Mouse (Mus musculus) intestine, postnatal 0 days (tissue): Measurements from ENCODE around the gene Mrgprx1. TPM values are rescaled to one million over a fixed set of nuclear protein-coding genes. Genes with fewer than 3 reads are reported as not detected.

ENCODE experiments used
- ATAC-seq: fragments of 200-750 bp; cut with Nextera tagmentation; 2 replicates; pipeline ENCODE4 v1.8.0; 2017; ENCODE audit warnings: mild to moderate bottlenecking, moderate TSS enrichment, moderate library complexity
- H3K27ac ChIP-seq: fragments of 300-500 bp; sonication (generic); 2 replicates; pipeline ENCODE4 v1.5.1; 2014; ENCODE audit warnings: mild to moderate bottlenecking, low read depth, low read length, moderate library complexity
- H3K27me3 ChIP-seq: fragments of 300-500 bp; sonication (generic); replicated peaks from 2 replicates; pipeline ENCODE4 v1.6.1; 2014; ENCODE audit warnings: low read length, mixed read lengths; ENCODE audit not compliant: control insufficient read depth, insufficient read depth
- H3K36me3 ChIP-seq: fragments of 300-500 bp; sonication (generic); 2 replicates; pipeline ENCODE4 v1.6.1; 2014; ENCODE audit warnings: mild to moderate bottlenecking, moderate library complexity; ENCODE audit not compliant: control insufficient read depth, insufficient read depth
- H3K4me1 ChIP-seq: fragments of 300-500 bp; sonication (generic); replicated peaks from 2 replicates; pipeline ENCODE4 v1.6.1; 2014; ENCODE audit warnings: antibody characterized with exemption, low read length, mixed read lengths; ENCODE audit not compliant: control insufficient read depth, insufficient read depth
- H3K4me2 ChIP-seq: fragments of 300-500 bp; sonication (generic); replicated peaks from 2 replicates; pipeline ENCODE4 v1.6.1; 2014; ENCODE audit warnings: low read depth, mild to moderate bottlenecking, moderate library complexity
- H3K4me3 ChIP-seq: fragments of 300-500 bp; sonication (generic); 2 replicates; pipeline ENCODE4 v1.5.1; 2014; ENCODE audit warnings: low read depth, low read length
- H3K9ac ChIP-seq: fragments of 300-500 bp; sonication (generic); 2 replicates; pipeline ENCODE4 v1.6.1; 2014; ENCODE audit warnings: mild to moderate bottlenecking, low read depth, low read length
- H3K9me3 ChIP-seq: fragments of 300-500 bp; sonication (generic); 2 replicates; pipeline ENCODE4 v1.6.1; 2016; ENCODE audit warnings: mixed run types; ENCODE audit not compliant: control insufficient read depth
- CTCF ChIP-seq: sonication (generic); IDR thresholded peaks from 2 replicates; pipeline ENCODE4 v1.5.1; 2016; ENCODE audit warnings: low read depth, mild to moderate bottlenecking, control low read depth, antibody characterized with exemption, moderate library complexity
- WGBS: fragments of 180-500 bp; shearing (Covaris S2); extraction: QIAGEN DNeasy Blood & Tissue Kit; methylation state at CpG from one replicate; pipeline ENCODE4 v1.1.7; 2014; 5-methylcytosine and 5-hydroxymethylcytosine counted together
- polyA plus RNA-seq: library from polyadenylated mRNA; unstranded; fragments of >200 nt; fragmentation: Nextera tagmentation; extraction: Ambion mirVana; gene quantifications from 2 replicates; pipeline ENCODE4 v1.2.1, GENCODE M21; 2015

Gene Mrgprx1
- polyA plus RNA-seq, 1 experiment from 2014 or later: not detected

- no peaks in the 10 kb centered on the region for H3K9me3 ChIP-seq
- H3K27ac ChIP-seq: no peak overlapping the region
- peak; percentile 66 for TF ChIP-seq CTCF
- no peaks in the 10 kb centered on the region for H3K36me3 ChIP-seq
- H3K9ac ChIP-seq: no peak overlapping the region
- no peak overlapping the region for H3K4me3 ChIP-seq
- WGBS: 56% methylated on average over 1 of the region's 1 CpGs
- H3K4me2 ChIP-seq: no peak overlapping the region
- no peaks in the 10 kb centered on the region for H3K27me3 ChIP-seq
- no peak for ATAC-seq
- no peaks in the 10 kb centered on the region for H3K4me1 ChIP-seq
These were observed 40.6 kb downstream of the Mrgprx1 start for GRCm38 (mm10) chr7:47986752-47987151.

GRCm38 (mm10) chr7:47981995-47982394 lies 45.4 kb downstream of the Mrgprx1 start, which contains the start of gene Mrgpra4:
Gene Mrgpra4, minus strand, starts transcription at chr7:47982095.
- ATAC-seq: no peak
- TF ChIP-seq CTCF: no peak
- no peak within 1 kb of the TSS for H3K27ac ChIP-seq
- H3K9me3 ChIP-seq: no peaks in the 10 kb centered on the region
- H3K4me2 ChIP-seq: no peak within 1 kb of the TSS
- WGBS: 55% methylated on average over 1 of the region's 1 CpGs
- no peaks in the 10 kb centered on the region for H3K27me3 ChIP-seq
- no peak within 1 kb of the TSS for H3K4me3 ChIP-seq
- H3K4me1 ChIP-seq: no peaks in the 10 kb centered on the region
- H3K9ac ChIP-seq: no peak within 1 kb of the TSS
- no peaks in the 10 kb centered on the region for H3K36me3 ChIP-seq

Other genes with a start within 250 kb of the Mrgprx1 start
- gene Mrgpra4, start 45.5 kb downstream of the Mrgprx1 start, polyA plus RNA-seq: not detected in 2 replicates
- not detected in 2 replicates for gene Mrgprb5, start 141.4 kb upstream of the Mrgprx1 start, polyA plus RNA-seq
- not detected in 2 replicates for gene Mrgprb4, start 171.7 kb upstream of the Mrgprx1 start, polyA plus RNA-seq